Mouse (Mus musculus) stomach, embryonic 16.5 days (tissue): ENCODE measurements around the gene Slc35b3. TPM values are rescaled to one million over a fixed set of nuclear protein-coding genes. Genes with fewer than 3 reads are reported as not detected.

ENCODE experiments used
- ATAC-seq: fragments of 200-750 bp; cut with Nextera tagmentation; 2 replicates; pipeline ENCODE4 v1.8.0; 2017; ENCODE audit warnings: moderate number of reproducible peaks, moderate TSS enrichment; ENCODE audit not compliant: insufficient read depth, low FRiP score
- H3K27ac ChIP-seq: fragments of 300-500 bp; sonication (generic); 2 replicates; pipeline ENCODE4 v1.5.1; 2014; ENCODE audit warnings: low read length
- H3K27me3 ChIP-seq: fragments of 300-500 bp; sonication (generic); 2 replicates; pipeline ENCODE4 v1.6.1; 2014; ENCODE audit warnings: low read length, control low read depth, mixed read lengths; ENCODE audit not compliant: control insufficient read depth, insufficient read depth
- H3K36me3 ChIP-seq: fragments of 300-500 bp; sonication (generic); 2 replicates; pipeline ENCODE4 v1.6.1; 2014; ENCODE audit warnings: low read length; ENCODE audit not compliant: control insufficient read depth, insufficient read depth
- H3K4me1 ChIP-seq: fragments of 300-500 bp; sonication (generic); 2 replicates; pipeline ENCODE4 v1.6.1; 2014; ENCODE audit warnings: low read length, control low read depth, mixed read lengths; ENCODE audit not compliant: control insufficient read depth, insufficient read depth
- H3K4me2 ChIP-seq: fragments of 300-500 bp; sonication (generic); 2 replicates; pipeline ENCODE4 v1.6.1; 2014; ENCODE audit warnings: low read depth, low read length, mixed read lengths
- H3K4me3 ChIP-seq: fragments of 300-500 bp; sonication (generic); replicated peaks from 2 replicates; pipeline ENCODE4 v1.5.1; 2014; ENCODE audit warnings: mild to moderate bottlenecking, low read length
- H3K9ac ChIP-seq: fragments of 300-500 bp; sonication (generic); 2 replicates; pipeline ENCODE4 v1.6.1; 2014; ENCODE audit warnings: low read length
- H3K9me3 ChIP-seq: fragments of 300-500 bp; sonication (generic); replicated peaks from 2 replicates; pipeline ENCODE4 v1.6.1; 2016; ENCODE audit warnings: low read length, control low read depth; ENCODE audit not compliant: control insufficient read depth
- WGBS: fragments of 180-500 bp; shearing (Covaris S2); extraction: QIAGEN DNeasy Blood & Tissue Kit; methylation state at CpG from one replicate; pipeline ENCODE4 v1.1.7; 2014; 5-methylcytosine and 5-hydroxymethylcytosine counted together
- polyA plus RNA-seq: library from polyadenylated mRNA; unstranded; fragments of >200 nt; fragmentation: Nextera tagmentation; extraction: Ambion mirVana; gene quantifications from 2 replicates; pipeline ENCODE4 v1.2.1, GENCODE M21; 2015

Gene Slc35b3
- polyA plus RNA-seq, 1 experiment from 2014 or later: 42.4 TPM

DNA sequence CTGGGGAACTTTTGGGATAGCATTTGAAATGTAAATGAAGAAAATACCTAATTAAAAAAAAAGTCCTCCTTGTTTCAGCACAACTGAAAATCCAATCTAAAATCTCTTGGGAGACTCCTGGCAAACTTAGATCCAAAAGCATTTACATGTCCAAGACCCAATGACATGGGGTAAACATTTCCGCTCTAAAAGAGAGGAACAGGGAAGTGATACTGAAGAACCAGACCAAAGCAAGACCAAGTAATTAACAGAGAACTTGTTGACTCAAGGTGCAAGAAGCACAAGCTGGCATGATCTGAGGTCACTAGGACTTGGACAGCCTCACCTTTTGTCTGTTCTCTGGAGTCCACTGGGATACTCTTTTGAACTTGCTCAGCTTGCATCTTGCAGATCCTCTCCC, 39.4 kb downstream of the Slc35b3 start:
- Histone ChIP-seq H3K9ac (no peak overlapping the region), H3K4me1 (no peaks in the 10 kb centered on the region), H3K4me3 (no peak overlapping the region), H3K27ac (no peak overlapping the region), H3K4me2 (no peak overlapping the region), H3K27me3 (no peaks in the 10 kb centered on the region), H3K9me3 (no peaks in the 10 kb centered on the region), H3K36me3 (no peaks in the 10 kb centered on the region)
- 75% methylated on average over 1 of the region's 1 CpGs for WGBS
- ATAC-seq: no peak

DNA sequence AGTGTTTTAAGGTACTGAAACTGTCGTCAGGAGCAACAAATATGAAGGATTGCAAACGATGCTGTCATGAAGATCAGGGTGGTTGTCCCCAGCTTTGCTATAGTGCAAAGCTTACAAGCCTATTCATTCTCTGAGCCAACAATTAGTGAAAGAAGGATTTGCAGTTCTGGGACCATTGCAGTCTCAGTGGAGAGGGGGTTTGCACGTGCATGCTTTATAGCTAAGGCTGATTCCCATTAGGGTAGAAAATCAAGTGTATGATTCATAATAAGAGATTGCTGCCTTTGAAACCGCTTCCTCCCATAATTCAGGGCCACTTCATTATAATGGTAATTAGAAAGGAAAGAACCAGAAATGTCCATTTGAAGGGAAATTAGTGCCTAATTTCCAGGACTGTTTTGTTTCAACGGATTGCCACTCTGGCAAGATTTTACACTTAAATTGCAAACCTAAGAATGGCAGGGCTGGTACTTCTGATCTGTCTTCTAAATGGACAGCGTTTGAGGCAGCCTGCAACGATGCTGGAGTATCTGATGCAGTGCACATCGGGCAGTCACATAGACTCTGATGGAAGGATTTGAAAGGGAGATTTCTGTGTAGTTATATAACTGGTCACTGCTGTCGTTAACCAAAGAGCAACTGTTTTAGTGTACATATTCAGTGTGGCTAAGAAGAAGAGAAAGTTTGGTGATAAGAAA, 42.3 kb downstream of the Slc35b3 start:
- Histone ChIP-seq H3K4me2 (no peak overlapping the region), H3K4me3 (no peak overlapping the region), H3K36me3 (no peaks in the 10 kb centered on the region), H3K9me3 (no peaks in the 10 kb centered on the region), H3K9ac (no peak overlapping the region), H3K27ac (no peak overlapping the region), H3K27me3 (no peaks in the 10 kb centered on the region), H3K4me1 (no peaks in the 10 kb centered on the region)
- WGBS: 73% methylated on average over 9 of the region's 9 CpGs
- ATAC-seq: no peak

DNA sequence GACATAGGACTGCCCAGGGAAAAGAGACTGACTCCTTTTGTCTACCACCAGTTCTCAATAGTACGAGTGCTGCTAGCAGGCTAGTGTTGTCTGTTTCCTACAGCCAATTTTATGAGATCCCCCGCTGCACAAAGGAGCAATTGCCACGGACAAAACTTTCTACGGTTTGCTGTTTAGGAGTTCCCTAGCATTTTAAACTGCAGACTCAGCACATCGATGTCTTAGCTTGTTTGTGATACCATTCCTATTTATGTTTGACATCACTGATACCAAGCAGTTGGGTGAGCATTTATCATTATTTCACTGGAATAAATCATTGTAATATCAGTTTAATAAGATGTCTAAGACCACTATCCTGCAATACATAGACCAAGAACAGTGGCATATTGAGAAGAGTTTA, 43.1 kb downstream of the Slc35b3 start:
- H3K4me3 ChIP-seq: no peak overlapping the region
- H3K4me1 ChIP-seq: no peaks in the 10 kb centered on the region
- no peaks in the 10 kb centered on the region for H3K9me3 ChIP-seq
- H3K36me3 ChIP-seq: no peaks in the 10 kb centered on the region
- no peak overlapping the region for H3K4me2 ChIP-seq
- WGBS: 83% methylated on average over 5 of the region's 5 CpGs
- H3K9ac ChIP-seq: no peak overlapping the region
- H3K27me3 ChIP-seq: no peaks in the 10 kb centered on the region
- no peak for ATAC-seq
- H3K27ac ChIP-seq: no peak overlapping the region

DNA sequence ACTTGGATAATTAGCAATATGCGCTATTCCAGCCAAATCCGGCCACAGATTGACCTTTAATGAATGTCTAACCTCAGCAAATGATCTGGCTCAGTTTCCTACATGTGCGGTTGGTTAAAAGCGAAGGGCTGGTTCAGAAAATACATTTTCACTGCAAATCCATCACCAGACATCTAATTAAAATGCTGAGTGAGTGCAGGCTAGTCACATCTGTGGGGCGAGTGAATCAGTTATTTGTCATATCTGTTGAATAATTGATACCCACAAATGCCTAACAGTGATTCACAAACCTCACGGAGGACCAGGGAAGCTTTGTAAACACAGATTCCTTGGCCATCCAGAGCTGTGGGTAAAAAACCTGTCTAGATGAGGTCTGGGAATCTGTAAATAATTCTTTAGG, 45.9 kb downstream of the Slc35b3 start:
- H3K9me3 ChIP-seq: no peaks in the 10 kb centered on the region
- no peak for ATAC-seq
- no peaks in the 10 kb centered on the region for H3K36me3 ChIP-seq
- no peak overlapping the region for H3K4me3 ChIP-seq
- H3K27me3 ChIP-seq: no peaks in the 10 kb centered on the region
- no peak overlapping the region for H3K4me2 ChIP-seq
- WGBS: 78% methylated on average over 6 of the region's 6 CpGs
- no peaks in the 10 kb centered on the region for H3K4me1 ChIP-seq
- no peak overlapping the region for H3K9ac ChIP-seq
- H3K27ac ChIP-seq: no peak overlapping the region

DNA sequence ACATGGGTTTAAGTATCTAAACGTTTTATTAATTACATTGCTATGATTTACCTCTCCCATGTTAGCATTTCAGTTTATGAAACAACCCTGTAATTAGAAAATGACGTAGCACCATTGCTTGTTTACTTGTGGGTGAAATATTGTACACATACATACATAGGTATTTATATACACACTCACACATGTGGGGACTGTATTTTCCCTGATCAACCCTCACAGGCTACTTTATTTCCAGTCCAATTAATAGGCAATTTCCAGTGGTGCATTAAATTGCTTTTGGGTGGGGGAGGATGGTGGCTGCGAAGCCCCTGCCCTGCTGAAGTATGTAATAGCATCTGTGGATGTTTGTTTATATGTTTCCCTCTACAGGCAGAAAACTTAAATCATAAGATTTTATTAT, 68.3 kb downstream of the Slc35b3 start:
- H3K4me1 ChIP-seq: no peaks in the 10 kb centered on the region
- H3K9me3 ChIP-seq: no peaks in the 10 kb centered on the region
- no peaks in the 10 kb centered on the region for H3K27me3 ChIP-seq
- H3K4me2 ChIP-seq: no peak overlapping the region
- WGBS: 63% methylated on average over 3 of the region's 3 CpGs
- no peak overlapping the region for H3K9ac ChIP-seq
- no peak overlapping the region for H3K4me3 ChIP-seq
- no peak for ATAC-seq
- H3K27ac ChIP-seq: no peak overlapping the region
- H3K36me3 ChIP-seq: no peaks in the 10 kb centered on the region
